Mouse (Mus musculus) 3T3-L1 (cell line): ENCODE results near the gene Efna5.

ENCODE experiments used
- DNase-seq: peaks from one replicate; pipeline ENCODE4 v3.0.0-alpha.2; 2015; ENCODE audit warnings: low read depth, low spot score

The Efna5 gene

DNA sequence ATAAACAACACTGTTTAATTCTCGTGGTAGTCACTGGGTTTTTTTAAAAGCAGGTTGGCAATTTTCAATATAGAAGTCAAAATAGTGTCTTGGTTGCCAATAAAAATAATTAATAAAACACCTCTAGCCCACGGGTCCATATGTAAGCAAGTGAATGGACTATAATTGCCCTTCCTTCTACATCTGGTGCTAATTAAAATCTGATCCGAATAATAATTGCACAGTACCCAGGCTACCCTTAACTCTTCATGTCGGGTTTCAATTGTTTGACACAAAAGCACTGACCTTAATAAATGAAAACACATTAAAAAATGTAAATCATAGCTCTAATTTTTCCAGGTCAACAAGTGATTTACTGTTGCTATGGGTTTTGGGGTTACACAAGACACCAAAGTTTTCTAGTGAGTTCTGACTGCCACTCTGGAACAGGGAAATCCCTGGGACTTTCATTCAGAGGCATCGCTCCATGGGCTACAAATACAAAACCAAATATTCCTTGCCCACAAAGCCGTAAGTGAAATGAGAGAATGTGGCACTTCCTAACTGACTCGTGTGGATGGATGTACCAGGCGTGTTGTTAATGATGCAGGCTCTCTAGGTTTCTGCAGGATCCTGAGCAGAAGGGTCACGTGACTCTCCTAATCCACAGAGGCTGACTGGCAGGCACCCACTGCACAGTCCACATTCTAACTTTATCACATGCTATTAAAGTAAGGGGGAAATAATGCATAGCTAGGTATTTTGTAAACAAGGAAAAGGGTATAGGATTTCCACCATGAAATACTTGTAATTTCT, 178.9 kb downstream of the Efna5 start:
- no peak for DNase-seq

DNA sequence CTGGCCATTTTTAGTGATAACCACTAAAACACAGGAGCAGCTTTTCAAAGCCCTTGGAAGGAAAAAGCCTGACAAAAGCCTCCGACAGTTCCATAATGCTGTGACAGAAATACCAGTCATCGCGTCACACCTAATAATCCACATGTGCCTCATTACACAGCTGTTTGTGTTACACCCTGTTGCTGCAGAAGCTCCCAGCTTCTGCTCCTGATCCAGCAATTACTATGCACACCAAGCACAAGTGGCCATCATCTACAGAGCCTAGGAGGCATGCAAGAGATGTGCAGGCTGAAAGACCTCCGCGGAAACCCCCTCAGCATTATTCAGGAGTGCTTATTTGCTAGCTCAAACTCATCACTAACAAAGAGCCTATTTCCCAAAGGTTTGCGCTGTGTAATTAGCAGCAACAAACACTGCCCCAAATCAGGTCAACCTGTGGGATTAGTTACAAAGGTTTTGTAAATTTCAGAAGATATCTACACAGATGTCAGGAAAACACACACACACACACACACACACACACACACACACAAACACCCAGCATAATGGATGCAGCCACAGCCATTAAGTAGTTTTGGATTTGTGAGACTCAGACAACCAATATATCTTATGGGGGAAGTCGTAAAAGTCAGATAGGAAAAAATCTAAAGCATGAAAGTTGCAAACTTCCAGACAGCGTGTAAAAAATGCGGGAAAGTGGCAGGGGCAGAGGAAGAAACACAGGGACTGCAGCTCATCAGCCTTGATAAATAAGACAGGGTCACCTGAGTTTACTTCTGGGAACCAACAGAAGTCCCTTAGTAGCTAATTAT, 180.1 kb downstream of the Efna5 start:
- no peak for DNase-seq

DNA sequence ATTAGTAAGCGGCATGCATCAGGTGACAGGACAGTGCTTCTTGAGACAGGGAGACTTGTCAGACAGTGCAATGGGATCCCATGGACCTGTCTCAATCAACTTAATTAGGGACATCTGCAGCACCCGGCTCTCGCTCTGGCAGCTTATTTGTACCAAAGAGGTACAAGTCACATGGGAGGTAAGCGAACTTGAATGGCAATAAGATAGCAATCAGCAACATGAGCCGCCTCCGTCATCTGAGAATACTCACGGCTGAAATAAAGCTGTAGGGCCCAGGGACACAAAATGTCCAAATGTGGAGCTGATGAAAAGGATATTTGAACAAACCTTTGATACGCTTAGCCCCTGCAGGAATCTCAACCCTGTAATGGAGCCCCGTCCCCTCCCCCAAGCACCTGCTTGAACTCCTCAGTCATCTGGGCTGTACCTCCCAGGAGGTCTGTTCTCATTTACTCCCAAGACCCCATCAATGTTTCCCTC, 186.1 kb downstream of the Efna5 start:
- no peak for DNase-seq

DNA sequence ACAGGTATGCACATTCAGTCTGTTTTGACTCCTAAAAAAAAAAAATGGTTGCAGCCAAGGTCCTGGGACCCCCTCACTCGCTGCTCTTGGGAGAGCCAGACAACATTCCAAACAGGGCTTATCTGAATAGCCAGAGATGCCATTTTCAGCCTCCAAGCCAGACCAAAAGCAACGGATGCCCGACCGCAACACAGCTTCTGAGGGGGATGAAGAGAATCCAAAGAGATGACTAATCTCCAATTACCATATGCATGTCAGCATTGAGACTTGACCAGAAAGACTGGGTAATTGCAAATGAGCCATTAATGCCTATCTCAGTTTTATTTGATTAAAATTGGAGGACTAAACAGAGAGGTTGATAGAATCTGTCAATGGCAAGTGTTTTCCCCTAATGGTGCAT, 188.9 kb downstream of the Efna5 start:
- peak; percentile 43 for DNase-seq

DNA sequence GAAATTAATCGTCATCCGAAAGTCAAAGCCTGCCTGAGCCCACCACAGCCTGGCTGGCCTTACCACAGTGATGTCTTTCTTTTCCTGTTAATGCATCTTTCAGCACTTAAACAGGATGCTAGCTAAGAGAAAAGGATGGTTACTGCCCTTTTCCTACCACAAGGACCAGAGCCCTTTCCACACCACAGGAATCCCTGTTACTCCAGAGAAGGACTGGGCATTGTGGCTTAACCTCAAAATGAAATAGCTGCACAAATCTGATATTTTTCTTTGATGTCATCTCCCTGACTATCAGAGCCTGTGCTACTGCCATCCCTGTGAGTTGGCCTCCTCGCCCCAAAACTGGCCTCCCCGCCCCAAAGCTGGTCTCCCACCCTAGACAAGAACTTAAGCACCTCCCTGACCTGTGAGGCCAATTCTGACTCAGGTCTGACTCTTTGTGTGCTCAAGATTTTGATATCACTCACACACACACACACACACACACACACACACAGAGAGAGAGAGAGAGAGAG, 189.9 kb downstream of the Efna5 start:
- DNase-seq: peak; percentile 81

- no peak for DNase-seq
Measured at GRCm38 (mm10) chr17:62690256-62690655, 190.9 kb downstream of the Efna5 start.

- peak; percentile 56 for DNase-seq
Measured at GRCm38 (mm10) chr17:62689646-62690045, 191.5 kb downstream of the Efna5 start.

- DNase-seq: peak; percentile 95
Measured at GRCm38 (mm10) chr17:62687369-62687768, 193.7 kb downstream of the Efna5 start.

DNA sequence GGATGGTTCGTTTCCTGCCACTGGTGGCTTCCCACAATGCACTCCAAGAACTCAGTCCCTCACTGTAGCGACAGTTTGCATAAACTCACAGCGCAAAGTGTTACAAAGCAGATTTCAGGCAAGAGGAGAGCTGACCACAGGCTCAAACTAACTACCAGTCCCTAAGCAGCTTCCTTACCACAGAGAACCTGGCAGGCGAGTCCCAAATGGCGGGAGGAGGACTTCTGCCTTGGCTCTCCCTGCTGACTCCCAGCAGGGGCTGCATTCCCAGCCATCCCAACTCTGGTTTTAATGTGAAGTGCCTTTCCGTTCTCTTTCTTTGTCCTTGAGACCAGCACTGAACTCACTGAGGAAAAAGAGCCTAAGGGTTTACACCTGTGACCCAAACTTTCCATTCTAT, 195.9 kb downstream of the Efna5 start:
- DNase-seq: no peak

- DNase-seq: no peak
Measured at GRCm38 (mm10) chr17:62683142-62683541, 198.0 kb downstream of the Efna5 start.

- peak; percentile 86 for DNase-seq
Measured at GRCm38 (mm10) chr17:62681726-62682125, 199.4 kb downstream of the Efna5 start.

DNA sequence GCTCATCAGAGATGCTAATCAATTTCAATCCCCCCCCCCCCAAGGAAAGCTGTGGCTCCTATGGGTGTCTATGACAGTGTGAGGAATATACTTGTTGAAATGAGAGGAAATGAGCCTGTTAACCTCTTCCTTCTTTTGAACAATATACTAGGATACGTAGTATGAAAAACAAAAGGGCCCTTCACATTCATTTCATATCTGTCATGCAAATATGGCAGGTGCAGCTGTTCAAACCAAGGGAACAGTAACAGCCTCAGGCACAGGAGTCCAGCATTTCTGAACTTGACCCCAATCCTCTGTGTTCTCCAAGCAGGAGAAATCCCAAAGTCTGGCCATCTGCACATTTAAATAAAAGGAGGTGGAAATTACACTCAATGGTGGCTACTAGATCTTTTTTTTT, 200.4 kb downstream of the Efna5 start:
- DNase-seq: no peak

- no peak for DNase-seq
Measured at GRCm38 (mm10) chr17:62676832-62677231, 204.3 kb downstream of the Efna5 start.

DNA sequence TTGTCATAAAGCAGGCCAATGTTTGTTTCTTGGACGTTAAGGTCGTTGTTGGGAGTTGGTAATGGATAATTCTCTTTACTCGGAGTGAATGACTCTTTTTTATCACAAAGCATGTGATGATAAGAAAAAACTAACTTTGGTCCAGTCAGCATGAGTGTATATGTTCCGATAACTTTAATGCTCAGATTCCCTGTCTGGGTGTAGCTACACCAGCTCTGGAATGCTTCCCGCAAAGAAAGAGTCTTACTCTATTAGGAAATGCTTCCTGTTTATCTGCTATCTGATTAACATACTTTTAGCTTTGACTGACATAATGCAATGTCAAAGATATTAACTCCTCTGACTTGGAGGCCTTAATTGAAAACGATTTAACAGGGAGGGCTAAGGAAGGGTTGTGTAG, 204.7 kb downstream of the Efna5 start:
- DNase-seq: peak; percentile 43

GRCm38 (mm10) chr17:62675811-62676255, 205.3 kb downstream of the Efna5 start:
- DNase-seq: peak; percentile 67

GRCm38 (mm10) chr17:62672068-62672467, 209.0 kb downstream of the Efna5 start:
- DNase-seq: no peak

- DNase-seq: no peak
Measured at GRCm38 (mm10) chr17:62666761-62667160, 214.4 kb downstream of the Efna5 start.

GRCm38 (mm10) chr17:62665823-62666222, 215.3 kb downstream of the Efna5 start:
- DNase-seq: no peak

DNA sequence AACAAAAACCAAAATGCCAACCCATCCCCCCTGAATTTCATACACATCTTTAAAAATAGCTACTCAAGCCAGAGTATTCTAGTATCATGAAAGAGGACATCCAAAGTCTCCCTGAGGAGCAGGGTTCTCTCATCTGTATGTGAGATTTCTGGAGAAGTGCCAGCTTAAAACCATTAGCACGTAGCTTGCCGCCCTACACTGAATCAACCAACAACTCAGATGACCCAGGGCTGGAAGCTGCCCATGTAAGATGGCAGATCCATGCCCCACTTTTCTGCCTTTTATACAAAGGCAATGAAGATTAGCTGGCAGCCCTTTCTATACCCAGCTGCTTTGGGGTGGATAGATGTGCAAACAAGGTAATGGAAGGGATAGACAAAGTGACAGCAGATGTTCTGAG, 216.4 kb downstream of the Efna5 start:
- no peak for DNase-seq

GRCm38 (mm10) chr17:62661801-62662200, 219.3 kb downstream of the Efna5 start:
- no peak for DNase-seq

- DNase-seq: no peak
Measured at GRCm38 (mm10) chr17:62659501-62660175, 221.5 kb downstream of the Efna5 start.
